Mouse (Mus musculus) left cerebral cortex, adult 9 months (tissue): Measurements from ENCODE around the gene Mxd4.

ENCODE experiments used
- DNase-seq, 2 experiments: peaks; one replicate each; pipeline ENCODE4 v3.0.0; 2022; ENCODE audit warnings: low spot score in 2 of 2

The Mxd4 gene

DNA sequence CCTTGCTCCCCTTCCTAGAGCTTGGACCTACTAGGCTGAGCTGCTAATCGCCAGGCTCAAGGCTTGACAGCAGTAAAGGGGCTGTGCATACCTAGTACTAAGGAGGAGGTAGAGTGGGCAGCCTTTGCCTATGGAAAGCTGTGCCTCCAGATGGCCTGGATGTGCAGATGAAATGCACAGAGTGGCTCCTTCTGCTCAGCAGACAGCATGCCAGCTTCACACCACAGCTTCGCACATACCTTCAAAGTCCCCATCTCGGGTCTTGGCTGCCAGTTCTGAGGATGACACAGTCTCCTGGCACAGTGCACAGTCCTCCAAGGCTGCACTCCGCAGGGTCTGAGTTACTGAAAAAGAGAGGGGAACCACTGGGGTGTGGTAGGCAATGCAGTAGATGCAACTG is 9.7 kb upstream of the Mxd4 start:
- peak; percentile 81 to 91 for DNase-seq

DNA sequence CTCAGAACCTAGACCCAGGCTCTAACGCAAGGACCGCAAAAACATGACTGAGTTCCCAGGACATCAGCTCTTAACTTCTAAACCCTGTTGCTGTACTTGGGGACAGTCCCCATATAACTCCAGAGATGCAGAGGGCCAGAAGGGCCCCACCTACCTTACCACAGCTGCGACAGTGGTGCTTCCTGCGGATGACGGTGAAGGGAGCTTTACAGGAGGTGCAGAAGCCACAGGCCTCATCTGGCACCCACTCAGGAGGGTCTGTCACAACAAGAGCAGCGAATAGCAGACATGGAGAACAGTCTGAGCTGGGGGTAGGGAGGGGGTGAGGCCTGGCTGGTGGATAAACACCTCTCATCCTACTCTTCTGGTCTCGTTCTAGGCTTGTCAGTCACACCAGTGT is 8.9 kb upstream of the Mxd4 start:
- DNase-seq, result no peak

DNA sequence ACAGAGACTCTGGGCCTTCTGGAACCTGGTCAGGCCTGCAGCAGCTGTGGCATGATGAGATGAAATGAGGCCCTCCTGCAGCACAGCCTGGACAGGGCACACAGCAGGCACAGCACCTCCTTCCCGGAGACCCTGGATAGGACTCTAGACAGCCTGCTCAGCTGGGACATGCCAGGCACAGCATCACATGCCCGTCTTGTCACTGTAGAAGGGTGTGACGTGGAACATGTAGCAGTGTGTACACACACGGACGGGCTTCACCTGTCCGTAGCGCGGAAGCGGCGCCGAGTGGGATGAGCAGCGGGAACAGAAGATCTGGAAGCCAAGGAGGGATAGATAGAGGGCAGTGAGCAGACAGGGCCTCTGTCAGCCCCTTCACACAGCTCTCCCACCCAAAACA is 8.3 kb upstream of the Mxd4 start:
- no peak for DNase-seq

DNA sequence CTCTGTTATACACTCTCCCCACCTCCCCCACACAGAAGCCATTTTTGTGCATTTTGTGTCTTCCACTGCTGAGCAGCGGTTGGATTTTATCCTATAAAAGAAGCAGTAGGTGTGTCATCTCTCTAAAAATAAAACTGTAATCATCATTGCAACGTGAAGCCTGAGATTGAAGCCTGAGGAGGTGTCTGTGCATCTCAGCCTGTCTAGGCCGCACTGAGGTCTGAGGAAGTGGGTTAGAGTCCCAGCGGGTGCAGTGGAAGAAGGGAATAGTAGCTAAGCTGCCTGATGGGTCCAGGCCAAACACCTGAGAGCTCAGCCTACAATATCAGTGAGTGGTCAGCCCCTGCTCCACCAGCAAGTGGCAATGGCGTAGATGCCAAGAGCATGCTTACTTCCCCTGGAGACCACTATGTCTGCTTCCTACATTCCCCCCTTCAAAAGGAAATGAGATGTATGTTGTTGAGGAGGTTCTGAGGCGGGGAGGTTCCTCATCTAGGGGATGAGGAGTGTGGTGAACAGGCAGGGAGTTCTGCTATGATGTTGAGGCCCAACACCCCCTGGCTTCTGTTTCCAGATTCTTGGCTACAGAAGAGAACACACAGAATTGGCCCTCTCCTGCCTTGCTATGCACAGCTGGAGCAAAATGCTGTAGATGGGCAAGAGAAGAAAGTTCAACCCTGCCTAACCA is 7.6 kb upstream of the Mxd4 start:
- DNase-seq, result peak; percentile 59 to 63

DNA sequence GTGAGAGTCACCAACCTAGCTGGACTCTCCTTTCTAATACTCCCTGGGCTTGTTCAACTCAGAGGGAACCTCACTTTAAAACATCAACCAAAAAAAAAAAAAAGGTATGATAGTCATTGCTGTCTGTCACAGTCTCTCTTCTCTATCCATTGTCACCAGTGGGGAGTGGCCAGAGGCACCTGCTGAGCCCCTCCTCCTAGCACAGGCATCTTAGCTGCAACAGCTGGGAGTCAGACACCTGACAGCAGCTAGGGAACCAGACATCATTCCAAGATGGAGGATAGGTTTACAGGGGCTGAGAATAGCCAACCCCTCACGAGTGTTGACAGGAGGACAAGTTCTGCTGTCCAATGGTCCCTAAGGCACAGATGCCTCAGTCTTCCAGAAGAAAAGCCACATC is 6.9 kb upstream of the Mxd4 start:
- DNase-seq, result no peak

DNA sequence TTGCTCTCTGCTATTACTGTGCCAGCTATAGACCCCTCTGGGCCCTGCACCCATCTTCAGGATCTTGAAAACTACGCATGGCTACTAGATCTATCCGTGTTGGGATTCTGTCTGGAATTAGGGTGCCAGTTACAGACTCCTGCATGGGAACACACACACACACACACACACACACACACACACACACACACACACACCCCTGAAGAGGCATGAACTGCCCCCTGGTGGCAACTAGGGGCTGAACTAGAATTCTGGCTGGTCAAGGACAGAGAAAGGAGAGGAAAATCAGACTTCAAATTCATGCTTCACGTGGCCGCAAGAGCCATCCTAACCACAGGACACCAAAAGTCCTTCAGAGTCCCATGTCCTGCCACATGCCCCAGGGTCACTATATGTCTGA is 4.3 kb upstream of the Mxd4 start:
- DNase-seq, result no peak

DNA sequence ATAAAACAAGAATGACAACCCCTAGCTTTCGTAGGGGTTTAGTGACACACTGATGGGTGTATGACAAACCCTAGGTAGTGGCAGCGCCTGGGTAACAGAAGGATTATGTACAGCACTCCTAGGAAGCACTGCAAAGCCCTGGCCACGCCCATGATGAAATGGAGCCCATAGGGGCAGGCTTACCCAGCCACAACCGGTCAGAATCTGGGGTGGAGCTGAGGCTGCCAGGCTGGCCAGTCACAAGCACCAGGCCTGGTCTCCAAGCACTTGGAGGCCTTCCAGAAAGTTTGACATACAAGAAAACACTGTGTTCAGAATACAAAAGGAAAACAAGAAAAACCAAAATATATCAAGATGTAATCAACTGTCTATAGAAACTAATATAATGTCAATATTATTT is 3.5 kb upstream of the Mxd4 start:
- DNase-seq, result no peak

DNA sequence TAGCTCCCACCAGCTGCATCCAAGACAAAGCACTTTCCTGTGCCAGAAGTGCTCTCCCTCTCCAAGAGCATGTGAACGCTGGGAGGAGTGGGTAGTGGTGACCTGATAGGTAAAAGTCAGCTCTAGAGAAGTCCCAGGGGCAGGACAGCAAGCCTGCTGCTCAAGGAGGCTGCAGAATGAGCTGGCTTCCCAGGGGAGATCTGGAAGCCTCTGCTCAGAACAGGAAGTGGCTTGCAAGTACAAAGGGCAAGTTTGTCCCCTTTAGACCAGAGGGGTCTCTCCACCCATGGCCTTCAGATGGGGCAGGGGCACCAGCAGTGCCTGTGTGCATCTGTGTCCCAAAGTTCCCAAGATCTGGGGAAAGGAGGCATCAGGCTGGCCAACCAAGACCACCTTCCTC is 2.0 kb upstream of the Mxd4 start:
- DNase-seq, result no peak

DNA sequence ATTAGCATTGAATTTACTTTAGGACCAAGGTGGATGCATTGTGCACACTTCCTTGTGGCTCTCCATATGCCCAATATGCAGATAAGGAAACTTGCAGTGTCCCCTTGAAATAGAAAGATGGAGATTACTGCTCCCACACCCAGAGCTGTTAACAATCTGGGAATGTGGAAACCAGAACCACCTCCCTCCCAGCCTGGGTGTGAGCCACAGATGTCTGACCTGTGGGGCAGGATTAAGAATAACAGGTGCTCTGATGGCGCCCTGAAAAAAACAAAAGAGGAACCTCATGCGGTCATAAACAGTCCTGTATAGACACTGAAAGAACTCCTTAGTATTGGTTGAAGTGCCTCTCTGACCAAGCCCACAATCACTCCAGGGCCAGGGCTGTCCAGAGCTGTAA is 1.3 kb upstream of the Mxd4 start:
- no peak for DNase-seq

DNA sequence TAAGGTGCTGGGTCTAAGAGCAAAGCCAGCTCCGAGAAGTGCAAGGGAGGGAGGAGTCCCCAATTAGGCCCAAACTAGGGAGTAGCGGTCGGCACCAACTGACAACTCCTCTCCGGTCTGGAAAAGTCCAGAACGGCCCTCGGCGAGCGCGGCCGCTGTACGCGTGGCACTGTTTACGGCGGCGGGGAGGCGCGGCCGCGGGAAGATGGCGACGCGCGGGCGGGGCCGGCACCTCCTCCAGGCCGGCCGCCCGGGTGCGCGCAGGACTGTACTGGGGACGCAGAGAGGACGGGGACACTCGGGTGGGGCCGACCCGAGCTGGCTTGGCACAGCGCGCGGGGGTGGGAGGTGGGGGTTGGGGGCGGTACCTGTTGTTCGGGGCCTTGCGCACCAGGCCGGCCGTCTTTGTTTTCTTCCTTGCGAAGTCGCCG is 544 bp downstream of the Mxd4 start:
- DNase-seq, result no peak

DNA sequence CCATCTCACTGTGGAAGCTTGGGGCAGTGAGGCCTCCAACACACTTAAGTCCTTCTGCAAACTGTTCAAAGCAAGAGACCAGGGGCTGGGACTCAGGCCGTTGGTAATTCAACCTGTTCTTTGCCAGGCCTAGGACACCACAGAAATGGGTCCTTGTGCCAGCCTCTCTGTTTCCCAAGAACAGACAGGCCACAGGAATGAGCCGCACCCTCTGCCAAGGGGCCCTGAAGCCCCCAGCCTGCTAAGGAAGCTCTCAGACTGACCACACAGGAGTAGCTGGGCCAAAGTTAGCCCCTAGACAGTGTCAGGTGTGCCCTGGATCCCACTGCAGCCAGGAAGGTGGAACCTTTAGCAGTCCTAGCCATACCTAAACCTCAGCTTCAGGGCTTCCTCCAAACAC is 1.1 kb downstream of the Mxd4 start:
- DNase-seq, result no peak

DNA sequence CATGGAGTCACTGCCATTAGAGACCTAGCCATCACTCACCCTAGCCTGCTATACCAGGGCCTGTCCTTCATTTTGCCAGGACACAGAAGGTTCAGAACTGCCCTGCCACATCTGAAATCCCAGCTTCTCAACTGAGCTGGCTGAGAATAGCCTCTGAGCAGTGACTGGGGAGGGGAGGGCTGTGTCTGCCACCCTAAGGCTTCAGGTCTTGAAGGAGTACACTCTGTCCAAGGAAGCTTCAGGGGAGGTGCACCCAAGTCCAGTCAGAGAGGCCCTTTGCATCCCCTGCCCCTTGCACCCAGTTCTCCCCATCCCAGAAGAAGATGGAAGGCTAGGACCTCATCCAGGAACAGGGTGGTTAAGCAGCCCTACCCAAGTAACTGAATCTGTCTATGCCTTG is 1.7 kb downstream of the Mxd4 start:
- no peak for DNase-seq

DNA sequence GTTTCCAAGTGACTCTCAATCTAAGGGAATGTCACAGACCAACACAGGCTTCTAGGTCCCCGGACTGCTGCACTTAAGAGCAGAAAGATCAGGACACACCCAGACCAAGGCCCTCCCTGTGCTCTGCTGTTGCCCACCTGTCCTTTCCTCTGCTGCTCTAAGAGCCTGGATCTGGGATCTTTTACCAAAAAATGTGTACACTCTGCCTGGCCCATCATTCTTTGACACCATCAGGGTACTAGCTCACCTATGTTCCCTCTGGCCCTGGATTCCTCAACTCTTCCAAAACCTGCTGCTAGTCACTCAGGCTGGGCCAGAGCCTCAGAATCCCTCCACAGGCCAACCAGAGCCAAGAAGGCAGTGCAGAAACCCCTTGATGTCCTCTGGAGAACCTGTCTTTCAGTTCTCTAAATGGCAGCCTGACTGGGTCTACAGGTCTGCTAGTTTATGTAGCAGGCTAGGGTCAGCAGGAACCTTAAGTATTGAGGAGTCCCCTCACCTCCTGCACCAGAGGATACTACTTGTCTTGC is 2.4 kb downstream of the Mxd4 start:
- no peak for DNase-seq

DNA sequence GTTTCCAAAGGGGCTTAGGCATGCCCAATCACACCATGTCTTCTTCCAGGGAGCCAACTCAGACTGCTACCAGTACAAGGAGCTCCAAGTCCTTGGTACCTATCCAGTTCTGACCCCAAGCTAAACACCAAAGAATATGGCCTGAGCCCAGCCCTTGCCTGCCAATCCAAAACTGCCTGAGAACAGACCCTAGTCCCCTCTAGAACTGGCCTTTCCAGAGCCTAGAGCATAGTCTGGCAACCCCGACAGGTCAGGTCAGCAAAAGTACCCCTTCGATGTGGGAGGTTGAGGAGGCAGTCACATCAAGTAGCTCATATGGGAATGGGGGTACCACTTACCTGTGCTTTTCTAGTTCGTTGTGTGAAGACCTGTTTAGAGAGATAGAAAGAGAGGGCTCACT is 3.5 kb downstream of the Mxd4 start:
- DNase-seq, result no peak

DNA sequence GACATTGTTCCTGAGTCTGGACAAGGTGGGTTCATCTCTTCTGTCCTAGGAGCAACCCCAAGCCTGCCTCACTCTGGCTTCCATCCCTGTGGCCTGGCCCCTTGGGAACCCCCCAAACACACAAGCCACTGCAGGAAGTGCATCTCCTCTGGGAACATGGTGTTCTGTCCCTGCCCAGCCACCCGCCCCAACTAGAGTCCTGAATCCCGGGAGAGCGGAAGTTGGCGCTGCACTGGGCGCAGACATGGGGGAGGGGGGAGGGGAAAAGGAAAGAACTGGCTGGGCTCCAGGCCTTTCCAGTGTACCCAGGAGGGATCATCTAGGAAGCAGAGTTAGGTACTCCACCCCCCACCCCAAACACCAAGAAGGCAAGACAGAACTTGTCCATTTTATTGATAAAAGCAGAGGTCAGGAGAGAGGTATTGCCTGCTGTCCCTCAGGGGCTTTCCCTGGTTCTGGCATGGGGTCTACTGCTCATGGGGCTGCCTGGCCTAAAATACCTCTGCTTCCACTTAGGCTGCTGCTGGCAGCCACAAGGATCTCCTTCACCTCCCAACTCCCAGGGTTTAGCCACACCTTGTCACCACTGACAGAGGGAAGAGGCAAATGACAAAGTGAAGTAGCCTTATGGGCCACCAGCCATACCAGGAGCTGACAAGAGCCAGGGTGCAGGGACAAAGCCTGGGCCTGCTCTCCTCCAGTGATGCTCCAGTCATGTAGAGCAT is 4.2 kb downstream of the Mxd4 start:
- no peak for DNase-seq

DNA sequence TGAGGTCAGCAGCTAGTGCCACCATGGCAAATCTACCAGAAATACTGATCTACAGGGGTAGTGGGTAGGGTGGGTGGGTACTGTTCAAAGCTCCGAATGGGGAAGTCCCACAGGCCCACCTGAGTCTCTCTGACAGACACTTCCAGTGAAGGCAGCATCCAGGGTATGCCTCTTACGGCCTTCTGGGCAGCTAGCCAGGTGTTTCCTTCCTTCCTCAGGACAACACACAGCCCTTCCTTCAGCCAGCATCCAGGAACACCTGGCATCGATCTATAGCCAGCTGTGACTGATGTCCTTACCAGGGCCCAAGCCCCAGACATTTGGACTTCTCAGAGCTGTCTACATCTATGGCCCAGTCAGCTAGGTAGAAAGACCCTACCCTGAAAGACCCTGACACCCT is 5.0 kb downstream of the Mxd4 start:
- peak in 1 of 2 experiments; percentile 1 for DNase-seq

DNA sequence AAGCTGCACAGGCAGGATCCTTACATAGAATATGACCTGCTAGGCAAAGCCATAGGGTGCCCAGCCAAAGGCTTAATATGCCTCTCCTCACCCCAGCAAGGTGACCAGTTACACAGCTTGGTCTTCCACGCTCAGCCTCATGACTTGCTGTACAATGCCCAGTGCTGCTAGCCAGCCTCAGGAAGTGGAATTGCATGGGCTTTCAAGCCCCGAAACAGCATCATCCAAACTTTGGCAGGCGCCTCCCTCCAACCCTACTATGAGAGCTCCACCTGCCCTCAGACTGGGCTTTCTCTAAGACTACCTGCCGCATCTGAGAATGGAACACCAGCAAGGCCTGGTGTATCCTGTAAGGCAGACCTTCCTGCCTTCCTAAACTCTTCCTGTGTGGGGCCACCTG is 9.7 kb downstream of the Mxd4 start:
- peak in 1 of 2 experiments; percentile 1 for DNase-seq

DNA sequence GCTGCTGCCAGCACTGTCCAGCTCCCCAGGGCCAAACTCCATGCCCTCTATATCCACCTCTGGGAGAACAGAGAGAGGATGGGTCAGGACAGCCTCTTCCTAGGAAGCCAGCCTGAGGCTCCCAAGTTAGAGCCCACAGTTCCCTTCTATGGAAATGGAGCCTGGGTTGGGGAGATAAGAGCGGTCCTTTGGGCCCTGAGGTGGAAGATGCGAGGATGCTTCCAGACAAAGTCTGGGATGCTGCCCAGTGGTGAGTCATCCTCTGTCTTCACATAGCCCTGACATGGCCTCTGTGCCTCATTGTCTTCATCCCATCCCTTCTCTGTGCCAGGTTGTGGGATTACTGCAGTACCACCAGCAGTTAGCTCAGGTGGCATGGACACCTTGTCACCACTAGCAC is 10.4 kb downstream of the Mxd4 start:
- peak in 1 of 2 experiments; percentile 19 for DNase-seq

DNA sequence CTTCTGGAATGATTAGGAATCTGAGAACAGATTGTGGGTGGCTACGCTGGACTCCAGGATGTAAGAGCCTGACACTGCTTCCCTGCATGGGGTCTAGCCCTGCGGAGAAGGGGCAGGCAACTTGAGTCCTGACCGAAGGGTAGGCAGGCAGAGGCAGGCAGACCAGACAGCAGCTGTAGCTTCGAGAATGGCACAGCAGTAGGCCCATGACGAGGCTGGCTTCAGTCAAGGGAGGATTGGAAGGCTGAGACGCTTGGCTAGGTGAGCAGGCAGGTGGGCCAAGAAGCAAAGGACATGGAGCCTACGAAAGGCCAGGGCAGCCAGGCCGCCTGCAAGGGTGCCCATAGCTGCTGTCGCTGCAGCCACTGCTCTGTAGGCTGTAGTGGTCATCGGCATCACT is 10.8 kb downstream of the Mxd4 start:
- no peak for DNase-seq

DNA sequence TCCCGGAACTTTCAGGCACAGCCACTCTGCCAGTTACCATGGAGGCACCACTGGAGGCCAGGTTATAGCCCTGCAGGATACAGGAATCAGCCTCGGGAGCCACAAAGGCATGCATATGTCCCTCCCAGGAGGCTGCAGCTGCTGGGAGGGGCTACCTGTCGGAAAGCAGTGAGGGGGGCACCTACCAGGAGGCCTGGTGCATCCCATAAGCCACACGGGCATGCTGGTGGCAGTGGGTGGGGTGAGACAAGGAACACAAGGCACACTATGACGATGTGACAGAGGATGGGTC is 12.2 kb downstream of the Mxd4 start:
- no peak for DNase-seq

DNA sequence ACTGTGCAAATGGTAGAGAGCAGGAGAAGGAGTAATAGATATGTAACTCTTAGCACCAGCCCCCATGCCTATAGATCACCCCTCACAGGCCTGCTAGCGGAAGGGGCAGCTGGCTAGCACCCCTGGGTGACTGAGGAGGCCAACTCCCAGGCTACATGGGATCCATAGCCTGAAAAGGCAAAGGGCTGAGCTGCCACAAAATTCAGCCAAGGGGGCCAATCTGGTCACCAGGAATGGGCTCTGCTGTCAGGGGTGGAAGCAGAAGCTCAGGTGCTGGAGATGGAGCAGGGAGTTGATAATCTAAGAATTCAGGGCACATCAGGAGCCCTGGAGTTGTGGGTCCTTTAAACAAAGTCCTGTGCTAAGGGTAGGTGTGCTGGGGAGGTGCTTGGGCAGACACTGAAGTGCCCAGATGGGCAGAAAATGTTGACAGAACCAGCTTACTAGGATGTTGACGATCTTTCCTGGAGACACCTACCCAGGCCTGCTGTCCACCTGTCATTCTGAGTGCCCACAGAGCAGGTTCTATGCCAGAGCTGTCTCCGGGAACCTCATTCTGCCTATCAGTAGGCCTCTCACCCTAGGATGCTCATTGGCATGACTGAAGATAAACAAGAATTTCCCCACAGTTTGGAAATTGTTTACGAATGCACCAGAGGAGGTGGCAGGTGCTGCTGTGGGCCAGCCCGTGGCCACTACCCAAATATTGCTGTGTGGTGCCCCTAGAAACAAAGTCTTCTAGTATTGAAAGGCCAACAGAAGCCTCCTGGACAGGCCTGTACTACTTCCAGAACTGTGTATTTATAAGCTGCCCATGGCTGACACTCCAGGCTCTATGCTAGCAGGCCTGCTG is 12.7 kb downstream of the Mxd4 start:
- peak in 1 of 2 experiments; percentile 2 for DNase-seq

DNA sequence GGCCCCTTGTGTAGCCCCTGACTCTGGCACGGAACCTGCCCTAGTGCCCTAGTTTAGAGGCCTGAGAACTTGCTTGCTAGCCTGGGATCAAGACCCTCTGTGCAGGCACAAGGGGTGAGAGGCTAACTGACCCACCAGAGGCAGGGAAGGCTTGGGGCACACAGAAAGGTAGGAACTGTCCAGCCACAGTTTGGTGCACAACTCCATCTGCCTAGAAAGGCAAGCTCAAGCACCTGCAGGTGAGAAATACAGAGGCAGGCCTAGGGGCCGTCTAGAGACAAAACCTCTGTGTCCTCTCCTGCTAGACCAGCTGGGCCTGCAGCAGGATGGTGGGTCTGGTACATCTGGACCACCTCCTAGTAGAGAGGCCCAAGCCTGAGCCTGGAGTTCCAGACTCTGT is 13.5 kb downstream of the Mxd4 start:
- DNase-seq, result no peak

DNA sequence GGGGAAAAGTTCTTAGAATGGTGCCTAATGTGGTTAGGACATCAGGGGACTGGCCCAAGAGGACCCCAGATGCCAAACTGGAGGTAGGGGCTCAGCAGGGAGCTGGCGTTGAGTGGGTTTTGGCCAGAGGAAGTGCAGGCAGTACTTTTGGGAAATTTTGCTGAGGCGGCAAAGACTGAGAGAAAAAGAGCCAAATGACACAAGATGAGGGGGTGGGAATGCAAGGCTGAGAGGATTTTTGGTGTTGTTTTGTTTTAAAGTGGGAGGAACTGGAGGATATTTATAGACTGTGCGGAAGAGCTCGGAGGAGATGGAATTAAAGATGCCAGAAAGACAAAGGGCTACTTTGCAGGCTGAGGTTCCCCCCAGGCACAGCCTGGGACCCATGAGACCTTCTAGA is 16.8 kb downstream of the Mxd4 start:
- peak in 1 of 2 experiments; percentile 46 for DNase-seq
